Mouse (Mus musculus) cerebral cortex, adult 2 months (tissue): ENCODE data around the gene Ak2.

ENCODE experiments used
- WGBS: fragments of 180-500 bp; shearing (Covaris S2); methylation state at CpG from one replicate; pipeline ENCODE4 v1.1.7; 2018; 5-methylcytosine and 5-hydroxymethylcytosine counted together

Ak2 gene

GRCm38 (mm10) chr4:128991500-128992008, at the start of gene Ak2:
Gene Ak2, plus strand, starts transcription at chr4:128991958.
- whole genome bisulfite sequencing = 91% methylated on average over 9 of the region's 9 CpGs

GRCm38 (mm10) chr4:128942346-128942745, 49.4 kb upstream of the Ak2 start:
- WGBS = 58% methylated on average over 3 of the region's 3 CpGs

GRCm38 (mm10) chr4:128946736-128947135, 45.0 kb upstream of the Ak2 start:
- 93% methylated on average over 9 of the region's 9 CpGs for WGBS

- WGBS = 30% methylated on average over 18 of the region's 18 CpGs
Measured at GRCm38 (mm10) chr4:128947326-128947933, 44.3 kb upstream of the Ak2 start.

- WGBS = 32% methylated on average over 6 of the region's 6 CpGs
Measured at GRCm38 (mm10) chr4:128948137-128948674, 43.6 kb upstream of the Ak2 start.

- WGBS = 47% methylated on average over 15 of the region's 15 CpGs
Measured at GRCm38 (mm10) chr4:128949470-128950005, 42.2 kb upstream of the Ak2 start.

GRCm38 (mm10) chr4:128950461-128950860, 41.3 kb upstream of the Ak2 start:
- 59% methylated on average over 5 of the region's 5 CpGs for WGBS

- 91% methylated on average over 5 of the region's 5 CpGs for WGBS
Measured at GRCm38 (mm10) chr4:128953851-128954250, 37.9 kb upstream of the Ak2 start.

GRCm38 (mm10) chr4:128957155-128957911, 34.4 kb upstream of the Ak2 start:
- WGBS = 18% methylated on average over 11 of the region's 11 CpGs

GRCm38 (mm10) chr4:128958156-128958555, 33.6 kb upstream of the Ak2 start:
- 80% methylated on average over 11 of the region's 11 CpGs for WGBS

GRCm38 (mm10) chr4:128958849-128959248, 32.9 kb upstream of the Ak2 start:
- 53% methylated on average over 8 of the region's 8 CpGs for WGBS

- WGBS = 86% methylated on average over 17 of the region's 17 CpGs
Measured at GRCm38 (mm10) chr4:128959676-128960075, 32.1 kb upstream of the Ak2 start.

GRCm38 (mm10) chr4:128961301-128962028, 30.3 kb upstream of the Ak2 start:
- 24% methylated on average over 16 of the region's 16 CpGs for WGBS

GRCm38 (mm10) chr4:128962029-128962925, 29.5 kb upstream of the Ak2 start, which contains the start of gene Azin2:
Gene Azin2, minus strand, starts transcription at chr4:128962442.
- under 1% methylated on average over 72 of the region's 72 CpGs for WGBS

GRCm38 (mm10) chr4:128962926-128963290, 28.9 kb upstream of the Ak2 start:
- WGBS = 6% methylated on average over 9 of the region's 9 CpGs

- WGBS = 11% methylated on average over 7 of the region's 7 CpGs
Measured at GRCm38 (mm10) chr4:128966751-128967150, 25.0 kb upstream of the Ak2 start.

GRCm38 (mm10) chr4:128969081-128969480, 22.7 kb upstream of the Ak2 start:
- 82% methylated on average over 5 of the region's 5 CpGs for WGBS

GRCm38 (mm10) chr4:128969607-128970416, 21.9 kb upstream of the Ak2 start:
- WGBS = 74% methylated on average over 18 of the region's 18 CpGs

- WGBS = 85% methylated on average over 7 of the region's 8 CpGs
Measured at GRCm38 (mm10) chr4:128970417-128970807, 21.3 kb upstream of the Ak2 start.
